In the genomic region with DNA sequence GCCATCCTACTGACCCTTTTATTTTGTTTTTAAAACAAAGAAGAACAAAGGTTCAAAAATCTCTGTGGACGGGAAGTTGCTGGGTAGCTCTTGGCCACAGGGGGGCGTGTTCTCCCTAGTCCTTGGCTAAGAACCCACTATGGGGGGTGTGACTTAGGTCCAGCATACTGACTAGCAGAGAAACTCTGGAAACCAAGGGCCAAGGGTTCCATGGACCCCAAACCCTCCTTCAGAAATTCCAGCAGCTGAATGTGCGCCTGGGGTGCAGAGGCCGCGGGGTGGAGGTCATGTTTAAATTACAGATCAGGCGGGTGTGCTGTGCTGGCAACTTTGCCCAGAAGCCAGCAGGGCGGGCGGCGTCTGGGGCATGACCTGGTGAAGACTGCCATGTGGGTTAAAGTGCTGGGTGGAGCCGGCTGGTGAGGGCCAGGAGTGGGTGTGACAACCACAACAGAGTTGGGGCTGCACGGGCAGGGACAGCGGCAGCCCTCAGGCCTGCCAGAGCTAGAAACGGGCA, we compare ENCODE assay signal across 8 mouse cellular contexts. TPM values are rescaled to one million over a fixed set of nuclear protein-coding genes. Genes with fewer than 3 reads are reported as not detected.
DNase-seq lines count a peak whose midpoint lies in the region; ATAC-seq and TF ChIP-seq lines count a peak whose summit lies in the region.

No protein-coding gene starts in this region.

- TF ChIP-seq POLR2A in ES-Bruce4 (IDR thresholded peaks at IDR 0.05; ENCODE audit: insufficient read depth, low read length), result no peak
- no peak for TF ChIP-seq POLR2A in brain, embryonic 14.5 days (IDR thresholded peaks at IDR 0.05; ENCODE audit: borderline replicate concordance, extremely low read depth, insufficient read depth, insufficient read length, poor library complexity, severe bottlenecking)

- peak; percentile 55 for DNase-seq in hindbrain, embryonic 14.5 days (ENCODE audit: low spot score)
- peak; percentile 71 for DNase-seq in brain, embryonic 14.5 days (ENCODE audit: low read depth)
- peak; percentile 37 to 54 for DNase-seq in heart, postnatal 36 days
- DNase-seq in retina, postnatal 1 day, result peak; percentile 74

- TF ChIP-seq EP300 in ES-Bruce4 (IDR thresholded peaks at IDR 0.05; ENCODE audit: insufficient read depth, low read depth, low read length), result no peak

- H3K9ac ChIP-seq in hindbrain, embryonic 14.5 days, result no peak overlapping the region
- no peak overlapping the region for H3K9ac ChIP-seq in hindbrain, embryonic 13.5 days
- H3K9ac ChIP-seq in ES-Bruce4 (ENCODE audit: low read depth, poor library complexity, severe bottlenecking), result 0 out of 2 replicates have a peak overlapping the region, but pooled peaks have one; percentile 25
- H3K9ac ChIP-seq in liver, embryonic 12.5 days, result peak overlapping the region; percentile 33; the same call in 1 of the 2 replicates

- no peak overlapping the region for H3K4me3 ChIP-seq in hindbrain, embryonic 14.5 days (replicated peaks; ENCODE audit: low read length)
- H3K4me3 ChIP-seq in hindbrain, embryonic 13.5 days, result no peak overlapping the region
- H3K4me3 ChIP-seq in ES-Bruce4 (ENCODE audit: low read depth, low read length), result peak overlapping the region; percentile 21; the same call in 1 of the 2 replicates
- no peak overlapping the region for H3K4me3 ChIP-seq in liver, embryonic 12.5 days

- ATAC-seq in hindbrain, embryonic 14.5 days (ENCODE audit: low FRiP score), result no peak
- ATAC-seq in hindbrain, embryonic 13.5 days (ENCODE audit: low FRiP score), result no peak
- peak; percentile 88 for ATAC-seq in liver, embryonic 12.5 days
- no peak for ATAC-seq in granulocyte monocyte progenitor cell, adult 5-6 weeks (replicated peaks; ENCODE audit: poor library complexity, severe bottlenecking)

- H3K9me3 ChIP-seq in hindbrain, embryonic 14.5 days (ENCODE audit: control insufficient read depth, low read length), result no peaks in the 10 kb centered on the region
- H3K9me3 ChIP-seq in hindbrain, embryonic 13.5 days, result no peaks in the 10 kb centered on the region
- H3K9me3 ChIP-seq in ES-Bruce4 (replicated peaks; ENCODE audit: control insufficient read depth, insufficient read depth, low read length, poor library complexity, severe bottlenecking), result no peaks in the 10 kb centered on the region
- no peaks in the 10 kb centered on the region for H3K9me3 ChIP-seq in liver, embryonic 12.5 days (replicated peaks)

- no peak overlapping the region for H3K4me2 ChIP-seq in hindbrain, embryonic 14.5 days (replicated peaks)
- no peak overlapping the region for H3K4me2 ChIP-seq in hindbrain, embryonic 13.5 days
- H3K4me2 ChIP-seq in liver, embryonic 12.5 days, result peak overlapping the region; percentile 42

- H3K4me1 ChIP-seq in hindbrain, embryonic 14.5 days (replicated peaks; ENCODE audit: control insufficient read depth, insufficient read depth, low read length), result no peaks in the 10 kb centered on the region
- peaks cover 17% of the 10 kb centered on the region for H3K4me1 ChIP-seq in hindbrain, embryonic 13.5 days (replicated peaks)
- peaks cover 8% of the 10 kb centered on the region for H3K4me1 ChIP-seq in ES-Bruce4 (ENCODE audit: control insufficient read depth, insufficient read depth, low read length)
- peaks cover 32% of the 10 kb centered on the region for H3K4me1 ChIP-seq in liver, embryonic 12.5 days

- H3K27ac ChIP-seq in hindbrain, embryonic 14.5 days, result no peak overlapping the region
- H3K27ac ChIP-seq in hindbrain, embryonic 13.5 days, result no peak overlapping the region
- H3K27ac ChIP-seq in ES-Bruce4 (ENCODE audit: insufficient read depth, low read length), result no peak overlapping the region
- peak overlapping the region; percentile 58 for H3K27ac ChIP-seq in liver, embryonic 12.5 days

- WGBS in hindbrain, embryonic 14.5 days, result 51% methylated on average over 13 of the region's 13 CpGs
- WGBS in hindbrain, embryonic 13.5 days, result 46% methylated on average over 13 of the region's 13 CpGs
- WGBS in liver, embryonic 12.5 days (ENCODE audit: insufficient replicate concordance), result 55% methylated on average over 13 of the region's 13 CpGs

- H3K27me3 ChIP-seq in hindbrain, embryonic 14.5 days (ENCODE audit: control insufficient read depth, insufficient read depth, low read length), result no peaks in the 10 kb centered on the region
- H3K27me3 ChIP-seq in hindbrain, embryonic 13.5 days, result no peaks in the 10 kb centered on the region
- H3K27me3 ChIP-seq in ES-Bruce4 (ENCODE audit: control insufficient read depth, insufficient read depth, low read length, poor library complexity, severe bottlenecking), result no peaks in the 10 kb centered on the region
- no peaks in the 10 kb centered on the region; the same call in 1 of the 2 replicates for H3K27me3 ChIP-seq in liver, embryonic 12.5 days (replicated peaks)

- peak; percentile 87 for TF ChIP-seq CTCF in ES-Bruce4 (IDR thresholded peaks at IDR 0.05; ENCODE audit: low read depth, low read length)
- peak; percentile 63; the same call in 1 of the 2 replicates for TF ChIP-seq CTCF in brain, embryonic 14.5 days (IDR thresholded peaks at IDR 0.05; ENCODE audit: borderline replicate concordance, extremely low read depth, insufficient read depth, insufficient read length)

- no peaks in the 10 kb centered on the region for H3K36me3 ChIP-seq in hindbrain, embryonic 14.5 days (replicated peaks; ENCODE audit: control insufficient read depth, insufficient read depth)
- H3K36me3 ChIP-seq in hindbrain, embryonic 13.5 days, result no peaks in the 10 kb centered on the region
- no peaks in the 10 kb centered on the region for H3K36me3 ChIP-seq in ES-Bruce4 (ENCODE audit: control insufficient read depth, insufficient read depth, low read length, poor library complexity, severe bottlenecking)
- no peaks in the 10 kb centered on the region for H3K36me3 ChIP-seq in liver, embryonic 12.5 days

- intact Hi-C loops in heart, postnatal 36 days (cut with DNase I), result loop anchor here (5.0 kb wide), 1 partner anchor 61 kb away; no protein-coding TSS in a partner anchor

RNA-seq across cellular contexts. Expression of a gene that starts 29.9 kb away (rescaled TPM):
- 17.4 and 19.7 TPM in 2 replicates for polyA plus RNA-seq in hindbrain, embryonic 14.5 days (2014; fragmentation: Nextera tagmentation; extraction: Ambion mirVana)
- polyA plus RNA-seq in hindbrain, embryonic 13.5 days (2015; fragmentation: Nextera tagmentation; extraction: Ambion mirVana), result 23.9 and 26.5 TPM in 2 replicates
- polyA plus RNA-seq in ES-Bruce4 (2011; ENCODE audit: insufficient read depth, insufficient read length, low read depth, missing spikeins), result 27.1 and 29.0 TPM in 2 replicates
- polyA plus RNA-seq in brain, embryonic 14.5 days (2012; rRNA removed), result 14.7 and 23.6 TPM in 2 replicates
- 10 to 100 TPM; 12.1 to 12.4 TPM for total RNA-seq in heart, postnatal 36 days (2021)
- 16.9 and 17.9 TPM in 2 replicates for polyA plus RNA-seq in liver, embryonic 12.5 days (2016; fragmentation: Nextera tagmentation; extraction: Ambion mirVana)
- 6.2 and 6.6 TPM in 2 replicates for total RNA-seq in granulocyte monocyte progenitor cell, adult 5-6 weeks (2014; fragmentation: Nextera tagmentation)
- 3.6 and 4.4 TPM in 2 replicates for total RNA-seq in granulocyte monocyte progenitor cell, adult 5-6 weeks (2017)

RNA-seq across cellular contexts. Expression of a gene that starts 41.6 kb away (rescaled TPM):
- polyA plus RNA-seq in hindbrain, embryonic 14.5 days (2014; fragmentation: Nextera tagmentation; extraction: Ambion mirVana), result 198 and 205 TPM in 2 replicates
- 237 and 256 TPM in 2 replicates for polyA plus RNA-seq in hindbrain, embryonic 13.5 days (2015; fragmentation: Nextera tagmentation; extraction: Ambion mirVana)
- polyA plus RNA-seq in ES-Bruce4 (2011; ENCODE audit: insufficient read depth, insufficient read length, low read depth, missing spikeins), result 178 and 182 TPM in 2 replicates
- 230 and 297 TPM in 2 replicates for polyA plus RNA-seq in brain, embryonic 14.5 days (2012; rRNA removed)
- total RNA-seq in heart, postnatal 36 days (2021), result 1,000 to 10,000 TPM; 1,714 to 2,029 TPM
- polyA plus RNA-seq in liver, embryonic 12.5 days (2016; fragmentation: Nextera tagmentation; extraction: Ambion mirVana), result 158 and 160 TPM in 2 replicates
- total RNA-seq in granulocyte monocyte progenitor cell, adult 5-6 weeks (2014; fragmentation: Nextera tagmentation), result 259 and 298 TPM in 2 replicates
- total RNA-seq in granulocyte monocyte progenitor cell, adult 5-6 weeks (2017), result 338 and 368 TPM in 2 replicates

Comparison
In these comparisons a context has a peak if more than half of its experiments do, and no peak if none do; other contexts are left out.
1. H3K9ac ChIP-seq: peak in ES-Bruce4 (single experiment) and liver, embryonic 12.5 days (single experiment); none in hindbrain, embryonic 14.5 days (single experiment) and hindbrain, embryonic 13.5 days (single experiment).
2. Peak in every context shown above with its lines, with median percentiles within 50 percentile points of each other: DNase-seq.